Mouse (Mus musculus): Measurements from ENCODE around the gene Urad. TPM values are rescaled to one million over a fixed set of nuclear protein-coding genes. Genes with fewer than 3 reads are reported as not detected.

Gene Urad
- polyA plus RNA-seq, 1 experiment from 2014 or later, result not detected

- WGBS, result 49% methylated on average over 13 of the region's 13 CpGs
- Histone ChIP-seq H3K27me3 (peaks cover 63% of the 10 kb centered on the region), H3K4me2 (no peak overlapping the region), H3K9ac (no peak overlapping the region), H3K9me3 (0 out of 2 replicates have a peak, but pooled peaks cover 3% of the 10 kb centered on the region), H3K4me1 (replicated peaks) (no peaks in the 10 kb centered on the region), H3K4me3 (no peak overlapping the region), H3K27ac (replicated peaks) (no peak overlapping the region), H3K36me3 (no peaks in the 10 kb centered on the region)
- ATAC-seq (ENCODE audit: low read depth), result no peak
Measured at GRCm38 (mm10) chr5:147292506-147293120, 29.6 kb downstream of the Urad start.

GRCm38 (mm10) chr5:147291764-147292505, 30.3 kb downstream of the Urad start:
- Histone ChIP-seq H3K27me3 (peaks cover 57% of the 10 kb centered on the region), H3K4me2 (no peak overlapping the region), H3K27ac (replicated peaks) (no peak overlapping the region), H3K9ac (no peak overlapping the region), H3K9me3 (0 out of 2 replicates have a peak, but pooled peaks cover 3% of the 10 kb centered on the region), H3K36me3 (no peaks in the 10 kb centered on the region), H3K4me3 (no peak overlapping the region), H3K4me1 (replicated peaks) (no peaks in the 10 kb centered on the region)
- ATAC-seq (ENCODE audit: low read depth), result no peak
- WGBS, result 49% methylated on average over 16 of the region's 16 CpGs

- H3K36me3 ChIP-seq, result no peaks in the 10 kb centered on the region
- WGBS, result 78% methylated on average over 4 of the region's 4 CpGs
- H3K4me2 ChIP-seq, result no peak overlapping the region
- no peak overlapping the region for H3K9ac ChIP-seq
- no peak overlapping the region for H3K27ac ChIP-seq (replicated peaks)
- peaks cover 39% of the 10 kb centered on the region for H3K27me3 ChIP-seq
- ATAC-seq (ENCODE audit: low read depth), result no peak
- H3K9me3 ChIP-seq, result no peaks in the 10 kb centered on the region
- H3K4me1 ChIP-seq (replicated peaks), result no peaks in the 10 kb centered on the region
- H3K4me3 ChIP-seq, result no peak overlapping the region
Measured at GRCm38 (mm10) chr5:147284365-147284764, 37.9 kb downstream of the Urad start.

- 0% methylated on average over 13 of the region's 13 CpGs for WGBS
- Histone ChIP-seq H3K9ac (no peak overlapping the region), H3K27ac (replicated peaks) (no peak overlapping the region), H3K9me3 (no peaks in the 10 kb centered on the region), H3K4me2 (no peak overlapping the region), H3K27me3 (peaks cover 98% of the 10 kb centered on the region), H3K36me3 (no peaks in the 10 kb centered on the region), H3K4me3 (no peak overlapping the region), H3K4me1 (replicated peaks) (peaks cover 7% of the 10 kb centered on the region; the same call in 1 of the 2 replicates)
- ATAC-seq (ENCODE audit: low read depth), result no peak
Measured at GRCm38 (mm10) chr5:147277547-147277925, 44.7 kb downstream of the Urad start.

- Histone ChIP-seq H3K4me1 (replicated peaks) (peaks cover 7% of the 10 kb centered on the region; the same call in 1 of the 2 replicates), H3K27ac (replicated peaks) (no peak overlapping the region), H3K4me3 (no peak overlapping the region), H3K4me2 (no peak overlapping the region), H3K27me3 (peaks cover 99% of the 10 kb centered on the region), H3K9me3 (no peaks in the 10 kb centered on the region), H3K9ac (no peak overlapping the region), H3K36me3 (no peaks in the 10 kb centered on the region)
- 1% methylated on average over 18 of the region's 18 CpGs for WGBS
- no peak for ATAC-seq (ENCODE audit: low read depth)
Measured at GRCm38 (mm10) chr5:147276701-147277546, 45.3 kb downstream of the Urad start.

- peaks cover 7% of the 10 kb centered on the region; the same call in 1 of the 2 replicates for H3K4me1 ChIP-seq (replicated peaks)
- no peaks in the 10 kb centered on the region for H3K36me3 ChIP-seq
- H3K9ac ChIP-seq, result no peak overlapping the region
- no peak overlapping the region for H3K4me3 ChIP-seq
- H3K27me3 ChIP-seq, result peaks cover 99% of the 10 kb centered on the region
- ATAC-seq (ENCODE audit: low read depth), result no peak
- H3K27ac ChIP-seq (replicated peaks), result no peak overlapping the region
- WGBS, result 12% methylated on average over 3 of the region's 3 CpGs
- no peak overlapping the region for H3K4me2 ChIP-seq
- no peaks in the 10 kb centered on the region for H3K9me3 ChIP-seq
Measured at GRCm38 (mm10) chr5:147275761-147276160, 46.5 kb downstream of the Urad start.

GRCm38 (mm10) chr5:147274174-147275141, 47.8 kb downstream of the Urad start:
- Histone ChIP-seq H3K27me3 (peaks cover 99% of the 10 kb centered on the region), H3K27ac (replicated peaks) (no peak overlapping the region), H3K36me3 (no peaks in the 10 kb centered on the region), H3K4me1 (replicated peaks) (peaks cover 11% of the 10 kb centered on the region; the same call in 1 of the 2 replicates), H3K4me2 (no peak overlapping the region), H3K9ac (no peak overlapping the region), H3K4me3 (no peak overlapping the region), H3K9me3 (no peaks in the 10 kb centered on the region)
- WGBS, result under 1% methylated on average over 48 of the region's 48 CpGs
- no peak for ATAC-seq (ENCODE audit: low read depth)

- peaks cover 99% of the 10 kb centered on the region for H3K27me3 ChIP-seq
- H3K9ac ChIP-seq, result no peak overlapping the region
- ATAC-seq (ENCODE audit: low read depth), result no peak
- no peak overlapping the region for H3K27ac ChIP-seq (replicated peaks)
- WGBS, result 2% methylated on average over 10 of the region's 10 CpGs
- no peak overlapping the region for H3K4me2 ChIP-seq
- H3K4me1 ChIP-seq (replicated peaks), result peaks cover 11% of the 10 kb centered on the region; the same call in 1 of the 2 replicates
- H3K4me3 ChIP-seq, result no peak overlapping the region
- H3K9me3 ChIP-seq, result no peaks in the 10 kb centered on the region
- H3K36me3 ChIP-seq, result no peaks in the 10 kb centered on the region
Measured at GRCm38 (mm10) chr5:147272808-147273345, 49.4 kb downstream of the Urad start.

GRCm38 (mm10) chr5:147272046-147272807, 50.0 kb downstream of the Urad start:
- Histone ChIP-seq H3K36me3 (no peaks in the 10 kb centered on the region), H3K27me3 (peaks cover 99% of the 10 kb centered on the region), H3K4me3 (no peak overlapping the region), H3K4me1 (replicated peaks) (peaks cover 11% of the 10 kb centered on the region; the same call in 1 of the 2 replicates), H3K27ac (replicated peaks) (no peak overlapping the region), H3K9ac (no peak overlapping the region), H3K9me3 (no peaks in the 10 kb centered on the region), H3K4me2 (no peak overlapping the region)
- no peak for ATAC-seq (ENCODE audit: low read depth)
- WGBS, result 4% methylated on average over 12 of the region's 12 CpGs

- Histone ChIP-seq H3K9ac (no peak overlapping the region), H3K27ac (replicated peaks) (no peak overlapping the region), H3K9me3 (no peaks in the 10 kb centered on the region), H3K36me3 (no peaks in the 10 kb centered on the region), H3K4me1 (replicated peaks) (peaks cover 11% of the 10 kb centered on the region; the same call in 1 of the 2 replicates), H3K4me3 (no peak overlapping the region), H3K27me3 (peaks cover 99% of the 10 kb centered on the region), H3K4me2 (no peak overlapping the region)
- 1% methylated on average over 29 of the region's 29 CpGs for WGBS
- no peak for ATAC-seq (ENCODE audit: low read depth)
Measured at GRCm38 (mm10) chr5:147270673-147271655, 51.3 kb downstream of the Urad start.
